Mouse (Mus musculus) thymus, postnatal 36 days (tissue): ENCODE data around the gene Kifc5b.
"Not testable (repeated sequence)": the region's sequence is repeated elsewhere in the genome, so short reads cannot be mapped to it uniquely, and the experiment has no call there.

ENCODE experiments used
- DNase-seq, 2 experiments: peaks; one replicate each; pipeline ENCODE4 v3.0.0; 2022; ENCODE audit warnings: mixed read lengths in 2 of 2

Gene Kifc5b

DNA sequence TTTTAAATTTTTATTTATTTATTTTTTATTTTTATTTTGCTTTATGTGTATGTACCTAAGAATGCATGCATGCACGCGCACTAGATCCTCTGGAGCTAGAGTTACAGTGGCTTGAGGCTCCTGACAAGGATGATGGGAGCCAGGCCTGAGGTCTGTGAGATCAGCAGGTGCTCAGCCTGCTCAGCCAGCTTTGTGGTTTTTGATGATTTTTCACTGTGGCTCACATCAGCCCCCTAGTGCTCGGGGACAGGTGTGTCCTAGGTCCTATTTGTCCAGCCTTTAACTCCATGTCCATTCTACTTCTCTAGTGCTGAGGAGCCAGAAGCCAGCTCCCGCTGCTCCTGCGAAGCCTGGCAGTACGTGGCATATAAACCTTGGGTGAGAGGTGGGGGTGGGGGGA, 5.5 kb downstream of the Kifc5b start:
- not testable (repeated sequence) for DNase-seq

DNA sequence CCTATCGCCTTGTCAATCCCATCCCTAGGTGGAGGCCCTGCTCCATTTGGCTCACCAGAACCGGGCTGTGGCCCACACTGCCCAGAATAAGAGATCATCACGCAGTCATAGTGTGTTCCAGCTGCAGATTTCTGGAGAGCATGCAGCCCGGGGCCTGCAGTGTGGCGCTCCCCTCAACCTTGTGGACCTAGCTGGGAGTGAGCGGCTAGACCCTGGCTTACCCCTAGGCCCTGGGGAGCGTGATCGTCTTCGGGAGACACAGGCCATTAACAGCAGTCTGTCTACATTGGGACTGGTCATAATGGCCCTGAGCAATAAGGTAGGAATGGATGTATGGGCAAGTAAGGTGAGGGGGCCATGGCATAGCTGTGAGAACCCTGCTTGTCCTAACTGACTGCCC, 8.5 kb downstream of the Kifc5b start:
- not testable (repeated sequence) for DNase-seq

DNA sequence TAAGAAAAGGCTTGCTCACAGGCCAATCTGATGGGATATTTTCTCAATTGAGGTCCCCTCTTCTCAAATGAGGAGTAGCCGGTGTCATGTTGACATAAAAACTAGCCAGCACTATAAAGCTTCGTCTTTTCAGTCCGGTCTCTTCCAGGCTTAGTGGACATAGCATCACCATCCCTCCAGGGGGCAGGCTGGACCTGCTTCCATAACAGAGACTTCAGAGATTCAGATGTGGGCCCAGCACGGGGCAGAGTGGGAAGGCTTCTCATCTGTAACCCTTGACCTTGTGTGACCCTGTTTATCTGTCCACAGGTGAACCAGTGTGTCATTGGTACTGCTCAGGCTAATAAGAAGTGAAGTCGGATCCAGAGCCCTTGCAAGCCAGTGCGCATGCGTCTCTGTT, 14.9 kb downstream of the Kifc5b start:
- DNase-seq, result not testable (repeated sequence)

DNA sequence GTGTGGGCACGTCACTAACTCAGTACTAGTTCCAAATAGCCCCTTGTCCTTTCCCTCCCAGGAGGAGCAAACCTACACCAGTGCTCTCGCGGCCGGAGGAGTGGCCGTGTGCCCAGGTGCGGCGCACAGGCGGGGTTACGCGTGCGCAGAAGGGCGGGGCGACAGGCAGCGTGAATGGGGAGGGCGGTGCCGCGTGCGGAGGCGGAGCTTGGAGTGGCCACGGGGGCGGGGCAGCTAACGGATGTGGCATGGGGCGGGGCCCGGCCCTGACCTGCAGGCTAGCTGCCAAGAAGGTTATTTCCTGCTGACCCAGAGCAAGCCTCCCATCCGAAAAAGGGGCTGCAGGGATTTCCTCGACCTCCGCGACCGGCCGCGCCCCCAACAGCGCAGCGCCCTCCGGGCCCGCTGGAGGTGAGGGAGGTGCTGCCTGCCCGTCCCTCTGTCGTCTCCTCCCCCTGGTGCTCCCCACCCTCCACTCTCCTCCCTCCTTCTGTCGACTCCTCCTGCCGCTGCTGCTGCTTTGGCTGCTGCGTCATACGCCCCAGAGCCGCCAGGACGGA, 16.0 kb downstream of the Kifc5b start, which contains the start of gene Phf1:
TSS of gene Phf1 (plus strand) at position 214 of the 560 bp plus-strand sequence.
- DNase-seq, result peak; percentile 97 to 100

DNA sequence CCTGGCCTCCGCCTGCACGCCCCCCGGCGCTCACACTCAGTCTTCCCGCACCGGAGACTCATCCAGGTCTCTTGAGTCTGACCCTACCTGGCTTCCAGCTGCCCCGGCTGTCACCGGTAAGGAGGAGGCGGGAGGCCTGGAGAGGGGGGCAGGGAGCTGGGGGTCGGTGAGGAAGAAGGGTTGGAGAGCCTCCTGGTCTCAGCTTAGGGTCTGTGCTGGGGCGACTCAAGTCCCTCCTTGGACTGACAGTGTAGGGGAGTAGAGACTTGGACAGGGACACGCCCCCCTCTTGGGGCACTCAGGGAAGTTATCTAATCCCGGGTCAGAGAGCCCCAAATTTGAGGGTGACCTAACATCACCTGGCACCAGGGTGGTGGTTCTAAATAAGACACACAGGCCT, 16.5 kb downstream of the Kifc5b start:
- no peak for DNase-seq

DNA sequence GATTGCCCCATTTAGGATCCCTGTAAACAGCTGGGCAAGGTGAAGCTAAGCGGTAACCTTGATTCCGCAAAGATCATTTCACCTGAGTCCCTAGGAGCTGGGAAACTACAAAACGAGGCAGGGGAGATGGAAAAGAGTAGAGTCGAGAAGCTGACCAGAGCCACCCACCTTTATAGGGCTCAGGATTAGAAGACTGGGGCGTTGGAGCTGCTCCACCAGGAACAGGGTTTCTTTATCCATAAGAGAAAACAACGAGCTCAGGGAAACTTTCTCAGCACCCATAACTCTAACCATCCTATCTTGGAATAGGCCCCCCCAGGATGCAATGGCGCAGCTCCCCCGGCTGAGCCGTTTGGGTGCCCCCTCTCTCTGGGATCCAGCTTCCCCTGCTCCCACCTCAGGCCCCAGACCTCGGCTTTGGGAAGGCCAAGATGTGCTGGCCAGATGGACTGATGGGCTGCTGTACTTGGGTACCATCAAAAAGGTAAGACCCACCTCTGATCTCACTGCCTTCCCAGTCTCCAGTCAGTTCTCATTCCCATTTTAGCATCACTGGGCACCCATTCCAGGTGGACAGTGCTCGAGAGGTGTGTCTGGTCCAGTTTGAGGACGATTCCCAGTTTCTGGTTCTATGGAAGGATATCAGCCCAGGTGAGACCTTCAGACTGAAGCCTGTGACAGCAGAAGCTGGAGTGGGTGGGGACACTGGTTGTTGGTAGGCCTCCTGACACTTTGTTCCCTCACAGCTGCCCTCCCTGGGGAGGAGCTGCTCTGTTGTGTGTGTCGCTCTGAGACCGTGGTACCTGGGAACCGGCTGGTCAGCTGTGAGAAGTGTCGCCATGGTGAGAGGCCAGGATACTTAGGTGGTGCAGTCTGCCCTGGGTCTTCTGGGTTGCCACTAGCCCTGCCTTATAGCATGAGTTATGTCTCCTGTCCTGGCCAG, 17.3 kb downstream of the Kifc5b start:
- no peak for DNase-seq

DNA sequence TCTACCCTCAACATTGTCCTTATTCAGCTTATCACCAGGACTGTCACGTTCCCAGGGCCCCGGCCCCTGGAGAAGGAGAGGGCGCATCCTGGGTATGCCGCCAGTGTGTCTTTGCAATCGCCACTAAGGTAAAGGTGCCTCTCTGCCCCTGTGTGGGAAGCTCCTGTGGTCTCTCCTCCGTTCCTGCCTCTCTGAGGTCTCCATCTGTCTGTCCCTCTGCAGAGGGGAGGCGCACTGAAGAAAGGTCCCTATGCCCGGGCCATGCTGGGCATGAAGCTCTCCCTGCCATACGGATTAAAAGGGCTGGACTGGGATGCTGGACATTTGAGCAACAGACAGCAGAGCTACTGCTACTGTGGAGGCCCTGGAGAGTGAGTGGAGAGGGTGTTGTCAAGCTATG, 18.1 kb downstream of the Kifc5b start:
- DNase-seq, result no peak

DNA sequence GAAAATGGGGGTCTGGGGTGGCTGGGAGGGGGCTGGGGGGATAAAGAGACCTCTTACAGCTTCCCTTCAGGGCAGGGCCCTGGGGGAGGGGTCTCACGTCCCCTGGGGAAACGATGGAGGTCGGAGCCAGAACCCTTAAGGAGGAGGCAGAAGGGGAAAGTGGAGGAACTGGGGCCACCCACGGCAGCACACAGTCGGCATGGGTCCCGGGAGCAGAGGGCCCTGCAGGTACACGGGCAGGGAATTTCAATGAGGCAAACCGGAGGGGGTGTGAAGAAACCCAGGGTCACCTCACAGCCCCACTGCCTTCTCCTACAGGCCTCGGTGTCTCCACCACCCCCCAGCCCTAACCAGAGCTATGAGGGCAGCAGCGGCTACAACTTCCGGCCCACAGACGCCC, 19.6 kb downstream of the Kifc5b start:
- no peak for DNase-seq

DNA sequence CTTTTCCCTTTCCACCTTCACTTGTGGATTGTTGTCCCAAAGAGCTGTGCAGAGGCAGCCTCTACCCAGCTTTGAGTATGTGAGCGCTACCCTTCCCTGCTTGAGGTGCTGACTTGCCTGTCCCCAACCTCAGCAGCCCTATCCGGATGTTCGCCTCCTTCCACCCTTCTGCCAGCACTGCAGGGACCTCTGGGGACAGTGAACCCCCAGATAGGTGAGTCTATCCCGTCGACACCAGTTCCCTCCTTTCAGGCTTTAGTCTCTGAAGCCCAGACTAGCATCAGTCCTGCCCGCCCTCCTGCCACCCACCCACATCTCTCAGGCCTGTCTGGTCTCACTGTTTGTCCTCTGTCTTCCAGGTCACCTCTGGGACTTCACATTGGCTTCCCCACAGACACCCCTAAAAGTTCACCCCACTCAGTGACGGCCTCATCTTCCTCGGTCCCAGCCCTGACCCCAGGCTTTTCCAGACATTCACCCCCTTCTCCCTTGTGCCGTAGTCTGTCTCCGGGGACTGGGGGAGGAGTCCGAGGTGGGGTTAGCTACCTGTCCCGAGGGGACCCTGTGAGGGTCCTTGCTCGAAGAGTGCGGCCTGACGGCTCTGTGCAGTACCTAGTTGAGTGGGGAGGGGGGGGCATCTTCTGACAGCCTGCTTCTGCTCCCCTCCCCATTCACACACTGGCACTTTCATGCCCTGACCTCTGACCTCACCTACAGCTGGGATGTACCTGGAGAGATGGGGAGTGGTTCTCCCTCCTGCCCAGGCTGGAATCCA, 20.2 kb downstream of the Kifc5b start:
- DNase-seq, result no peak

DNA sequence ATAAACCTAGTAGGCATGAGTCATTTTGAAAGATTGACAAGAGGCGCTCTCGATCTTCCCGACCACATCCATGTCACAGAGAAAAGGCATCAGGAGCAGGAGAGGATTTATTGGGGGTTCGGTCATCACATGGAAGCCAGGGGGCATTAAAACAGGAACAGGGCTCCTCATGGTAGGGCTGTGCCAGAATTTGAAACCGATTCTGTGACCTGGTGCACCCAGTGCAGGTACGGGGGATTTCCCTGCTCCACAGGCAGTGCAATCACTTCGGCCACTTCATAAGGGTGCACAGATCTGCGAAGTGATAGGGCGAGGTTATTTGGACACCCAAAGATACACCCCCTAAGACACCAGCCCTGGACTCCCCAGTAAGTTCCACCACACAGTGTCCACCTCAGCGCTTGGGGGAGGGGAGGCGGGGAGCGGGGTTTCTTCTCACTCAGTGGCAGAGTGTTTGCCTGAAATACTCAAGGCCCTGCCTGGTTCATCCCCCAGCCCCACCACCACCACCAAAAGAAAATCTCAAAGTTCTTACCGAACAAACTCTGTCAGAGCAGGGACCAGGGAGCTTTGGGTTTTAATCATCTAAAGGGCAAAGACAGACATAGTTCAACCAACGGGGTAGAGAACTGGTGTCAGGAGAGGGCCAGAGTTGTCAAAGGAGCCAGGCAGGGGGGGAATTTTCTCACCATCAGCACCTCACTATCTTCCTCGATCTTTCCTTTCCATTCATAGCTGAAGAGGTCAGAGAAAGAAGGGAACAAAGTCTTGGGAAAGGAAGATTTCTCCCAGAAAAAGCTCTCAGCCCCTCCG, 21.2 kb downstream of the Kifc5b start:
- no peak for DNase-seq

DNA sequence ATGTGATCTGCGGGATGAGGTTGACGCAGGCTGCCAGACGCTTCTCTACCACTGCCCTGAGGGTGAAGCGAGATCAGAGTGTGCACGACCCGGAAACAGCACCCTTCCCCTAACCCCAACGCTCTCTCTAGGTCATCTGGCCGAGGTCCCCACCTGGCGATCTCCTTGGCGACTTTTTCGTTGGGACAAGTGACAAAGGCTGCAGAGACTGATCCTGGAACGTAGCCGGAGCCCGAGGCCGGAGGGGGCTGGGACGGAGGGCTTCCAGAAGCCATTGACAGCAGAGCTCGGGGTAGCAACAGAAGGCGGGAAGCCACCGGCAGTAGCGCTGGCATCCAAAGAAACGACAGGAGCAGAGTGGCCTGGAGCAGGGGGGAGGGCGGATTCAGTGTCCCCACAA, 21.8 kb downstream of the Kifc5b start:
- peak in 1 of 2 experiments; percentile 62 for DNase-seq

DNA sequence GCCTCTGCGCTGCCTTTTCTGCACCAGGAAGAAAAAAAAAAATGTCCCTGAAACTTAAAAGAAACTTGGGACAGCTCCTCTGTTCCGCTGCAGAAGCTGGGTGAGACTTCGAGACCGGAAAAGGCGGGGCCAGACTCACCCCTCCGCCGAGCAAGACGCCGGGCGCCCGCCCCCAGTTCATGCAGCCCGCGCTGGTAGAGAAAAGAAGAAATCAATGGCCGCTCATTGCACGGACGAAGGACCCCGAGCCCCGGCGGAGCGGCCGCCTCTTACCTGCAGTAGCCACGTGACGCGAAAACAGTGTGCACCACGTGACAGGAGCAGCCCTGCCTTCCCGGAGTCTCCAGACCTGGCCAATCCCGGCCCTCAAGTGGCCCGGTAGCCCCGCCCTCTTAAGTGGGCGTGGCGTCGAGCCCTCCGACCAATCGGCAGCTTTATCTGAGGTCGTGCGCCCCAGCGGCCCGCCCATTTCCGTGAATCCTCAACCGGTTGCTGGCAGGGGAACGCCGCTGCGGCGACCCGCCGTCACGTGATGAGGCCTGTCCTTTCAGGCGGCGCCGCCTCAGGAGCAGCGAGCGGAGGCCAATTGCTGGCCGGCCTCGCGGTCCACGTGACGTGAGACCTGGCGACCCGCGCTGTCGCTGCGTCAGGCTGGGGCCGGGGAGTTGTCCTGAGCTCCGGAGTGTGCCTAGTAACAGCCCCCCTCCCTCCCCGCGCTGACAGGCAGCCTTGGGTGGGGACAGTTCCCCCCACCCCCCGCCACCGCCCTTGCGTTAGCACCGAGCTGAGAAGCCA, 22.5 kb downstream of the Kifc5b start, which contains the start of gene Cuta:
TSS of gene Cuta (minus strand) at position 392 of the 795 bp plus-strand sequence.
- DNase-seq, result peak; percentile 99 to 100

DNA sequence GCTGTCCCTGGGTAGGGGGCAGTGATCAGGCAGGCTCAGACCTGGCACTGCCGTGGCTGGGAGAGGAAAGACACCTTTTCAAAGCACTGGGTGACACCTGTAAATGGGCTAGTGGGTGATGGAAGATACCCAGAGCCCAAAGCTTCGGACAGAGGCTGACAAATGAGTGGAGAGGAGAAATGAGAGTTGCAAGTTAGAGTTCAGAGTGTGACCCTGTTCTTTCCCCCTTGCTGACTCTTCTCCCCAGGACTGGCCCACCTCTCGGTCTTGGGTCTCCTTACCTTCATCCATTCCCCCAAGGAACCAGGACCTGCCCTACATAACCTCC, 23.0 kb downstream of the Kifc5b start:
- DNase-seq, result no peak

DNA sequence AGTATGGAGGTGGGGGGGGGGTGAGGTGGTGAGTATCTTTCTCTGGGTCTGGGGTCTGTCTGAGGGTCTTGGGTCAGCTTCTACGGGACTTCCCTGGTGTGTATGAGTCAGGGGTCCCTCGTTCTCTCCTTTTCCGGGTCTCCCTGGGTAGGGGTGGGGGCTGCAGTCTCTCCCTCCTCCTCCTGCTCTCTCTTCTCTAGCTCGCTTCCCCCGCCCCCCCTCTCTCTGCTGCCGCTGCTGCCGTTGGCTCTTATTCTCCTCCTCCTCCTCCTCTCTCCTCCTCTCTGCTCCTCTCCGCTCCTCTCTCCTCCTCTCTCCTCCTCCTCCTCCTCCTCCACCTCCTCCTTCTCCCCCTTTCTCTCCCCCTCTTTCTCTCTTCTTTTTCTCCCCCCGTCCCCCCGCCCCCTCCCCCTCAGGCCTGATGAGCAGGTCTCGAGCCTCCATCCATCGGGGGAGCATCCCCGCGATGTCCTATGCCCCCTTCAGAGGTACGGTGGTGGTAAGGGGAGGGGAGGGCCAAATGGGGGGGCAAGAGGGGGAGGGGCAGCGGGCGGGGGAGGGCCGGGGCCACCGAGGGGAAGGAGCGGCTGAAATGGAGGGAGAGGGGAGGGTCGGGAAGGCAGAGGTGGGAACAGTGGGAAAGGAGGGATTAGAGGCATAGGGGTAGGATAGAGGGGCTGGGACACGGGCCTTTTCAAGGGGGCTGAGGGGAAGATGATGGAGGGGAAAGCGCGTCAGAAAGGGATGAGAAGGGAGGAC, 24.3 kb downstream of the Kifc5b start, which contains the start of gene Syngap1:
TSS of gene Syngap1 (plus strand) at position 223 of the 759 bp plus-strand sequence.
- DNase-seq, result no peak

DNA sequence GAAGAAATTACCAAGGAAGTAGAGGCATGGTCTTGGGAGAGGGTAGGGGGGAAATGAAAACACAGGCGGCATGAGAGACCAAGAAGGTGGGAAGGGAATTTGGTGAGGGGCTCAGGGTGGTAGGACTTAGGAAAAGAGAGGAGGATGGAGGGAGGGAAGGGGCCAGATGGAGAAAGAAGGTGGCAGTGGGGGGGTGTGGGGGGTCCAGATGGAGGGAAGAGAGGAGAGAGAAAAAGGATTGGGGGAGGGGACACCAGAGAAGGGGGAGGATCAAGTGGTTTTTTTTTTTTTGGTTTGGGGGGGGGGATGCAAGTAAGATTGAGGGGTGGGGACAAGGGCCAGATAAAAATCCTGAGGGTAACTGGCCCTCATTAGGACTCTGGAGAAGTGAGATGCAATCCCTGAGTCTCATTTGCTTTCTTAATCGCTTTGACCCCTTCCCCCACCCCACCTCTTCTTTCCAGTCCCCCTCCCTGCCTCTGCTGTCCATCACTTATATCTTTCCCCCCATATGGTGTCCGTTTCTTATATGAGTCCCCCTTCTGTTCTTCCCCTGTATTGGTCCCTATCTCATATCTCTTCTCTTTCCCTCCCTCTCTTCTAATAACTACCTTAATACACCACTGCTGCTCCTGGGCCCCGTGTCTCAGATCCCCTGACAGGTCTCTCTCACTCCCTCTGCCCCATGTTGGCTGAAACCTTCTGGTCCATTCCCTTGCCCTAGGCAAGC, 25.1 kb downstream of the Kifc5b start:
- no peak for DNase-seq

DNA sequence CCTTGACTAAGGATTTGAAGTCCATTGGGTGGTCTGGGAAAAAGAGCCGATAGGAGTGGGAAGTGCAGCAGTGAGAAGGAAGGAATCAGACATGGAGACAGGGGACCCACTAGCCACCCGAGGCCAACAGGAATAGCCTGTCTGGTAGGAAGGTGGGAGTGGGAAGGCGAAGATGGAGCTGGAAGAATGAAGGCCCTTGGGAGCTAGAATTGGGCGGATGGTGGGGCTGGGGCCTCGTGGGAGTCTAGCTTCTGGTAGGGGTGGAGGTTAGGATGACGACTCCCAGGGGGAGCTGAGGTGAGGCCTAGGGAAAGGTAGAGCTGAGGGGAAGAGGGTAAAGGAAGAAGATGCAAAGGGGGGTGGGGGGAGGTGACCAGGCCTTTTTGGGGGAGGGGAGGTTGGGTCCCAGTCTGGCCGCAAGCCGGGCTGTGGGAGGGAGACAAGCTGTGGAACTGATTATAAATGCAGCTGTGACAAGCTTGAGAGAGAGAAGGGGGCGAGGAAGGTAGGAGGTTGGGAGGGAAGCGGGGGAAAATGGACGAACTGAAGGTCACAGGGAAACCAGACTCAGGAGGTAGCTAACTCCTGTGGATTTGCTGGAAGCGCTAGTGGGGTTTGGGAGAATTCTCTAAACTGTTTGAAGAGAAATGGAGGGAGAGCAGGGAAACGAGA, 29.1 kb downstream of the Kifc5b start:
- no peak for DNase-seq

DNA sequence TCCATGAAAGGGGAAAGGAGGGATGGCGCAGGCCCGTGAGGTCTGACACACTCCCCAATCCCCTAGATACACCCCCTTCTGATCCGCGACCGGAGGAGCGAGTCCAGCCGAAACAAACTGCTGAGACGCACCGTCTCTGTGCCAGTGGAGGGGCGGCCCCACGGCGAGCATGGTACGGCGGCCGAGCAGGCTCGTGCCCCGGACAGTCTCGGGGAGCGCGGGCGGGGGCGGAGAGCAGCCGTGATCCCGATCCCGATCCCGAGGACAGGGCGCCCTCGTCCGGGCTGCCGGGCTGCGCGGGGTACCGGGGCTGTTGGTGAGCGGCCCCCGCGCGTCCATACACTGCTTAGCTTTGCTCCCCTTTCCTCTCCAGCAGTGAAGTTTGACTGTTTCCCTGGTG, 29.7 kb downstream of the Kifc5b start:
- no peak for DNase-seq

DNA sequence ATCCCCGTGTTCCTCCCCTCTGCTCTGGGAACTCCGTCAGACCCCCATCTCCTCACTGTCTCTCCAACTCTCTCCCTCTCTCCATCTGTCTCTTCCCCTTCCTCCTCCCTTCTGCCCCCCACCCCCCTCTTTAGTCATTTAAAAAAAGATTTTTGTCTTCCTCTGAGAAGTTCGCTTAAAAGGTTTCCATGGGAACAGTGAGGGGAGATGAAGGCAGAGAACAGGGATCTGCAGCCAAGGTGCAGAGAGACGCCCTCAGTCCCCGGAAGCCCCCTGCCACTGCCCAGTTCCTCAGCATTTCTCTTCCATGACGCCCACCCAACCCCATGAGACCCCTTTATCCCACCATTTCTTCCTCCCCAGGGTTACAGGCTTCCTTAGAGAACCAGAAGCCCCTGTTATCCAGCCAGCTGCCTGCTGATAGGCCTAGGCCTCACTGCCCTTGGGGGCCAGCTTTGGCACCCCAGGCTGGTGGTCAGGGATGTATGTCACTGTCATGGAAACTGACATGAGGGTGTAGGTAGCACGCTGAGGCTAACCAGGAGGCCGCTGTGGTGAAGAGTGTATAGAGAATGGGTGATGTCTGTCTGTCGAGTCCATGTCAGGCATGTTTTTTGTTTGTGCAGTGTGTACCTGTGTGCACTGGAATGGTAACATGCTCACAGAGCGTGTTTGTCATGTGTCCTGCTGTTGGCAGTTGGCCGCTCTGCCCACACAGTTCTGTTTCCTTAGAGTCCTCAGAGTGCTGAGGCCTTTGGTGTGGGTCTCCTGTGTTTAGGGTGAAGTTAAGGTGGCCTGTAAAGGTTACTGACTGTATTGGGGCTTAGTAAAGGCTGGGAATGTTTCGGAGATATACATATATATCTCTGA, 30.6 kb downstream of the Kifc5b start:
- no peak for DNase-seq
